Mouse (Mus musculus): ENCODE data around the gene Atg10. TPM values are rescaled to one million over a fixed set of nuclear protein-coding genes. Genes with fewer than 3 reads are reported as not detected.

Atg10 gene
- total and polyA plus RNA-seq, 3 experiments, result 2.0 to 4.3 TPM; not detected in 1

- Histone ChIP-seq H3K27ac (ENCODE audit: control insufficient read depth, low read depth, low read length) (no peak overlapping the region), H3K27me3 (ENCODE audit: control insufficient read depth in 1 of 2, insufficient read depth in 2 of 2, low read length in 2 of 2) (no peaks in the 10 kb centered on the region), H3K4me1 (ENCODE audit: control insufficient read depth in 1 of 2, insufficient read depth in 2 of 2, low read length in 2 of 2) (no peaks in the 10 kb centered on the region), H3K4me3 (ENCODE audit: control insufficient read depth in 1 of 2, insufficient read depth in 1 of 2, low read depth in 2 of 2, low read length in 2 of 2) (no peak overlapping the region), H3K79me2 (ENCODE audit: control insufficient read depth, insufficient read depth, low read length, poor library complexity) (no peaks in the 10 kb centered on the region), H3K9ac (ENCODE audit: control insufficient read depth, low read depth, low read length, poor library complexity, severe bottlenecking) (no peak overlapping the region), H3K9me3 (replicated peaks; ENCODE audit: insufficient read depth, low read length) (no peaks in the 10 kb centered on the region), H3K36me3 (ENCODE audit: control insufficient read depth in 1 of 2, insufficient read depth in 2 of 2, low read length in 2 of 2) (no peaks in the 10 kb centered on the region)
- TF ChIP-seq E2F4 (IDR thresholded peaks at IDR 0.05; ENCODE audit: borderline replicate concordance, low read depth, low read length) (no peak), NRF1 (IDR thresholded peaks at IDR 0.05; ENCODE audit: insufficient read depth, low read depth, low read length, poor library complexity, severe bottlenecking) (no peak), GABPA (IDR thresholded peaks at IDR 0.05; ENCODE audit: low read depth, low read length) (no peak), MXI1 (IDR thresholded peaks at IDR 0.05; ENCODE audit: low read depth, low read length) (no peak), RAD21 (IDR thresholded peaks at IDR 0.05; ENCODE audit: low read depth, low read length) (no peak), EP300 (IDR thresholded peaks at IDR 0.05; ENCODE audit: low read depth in 1 of 2, low read length in 2 of 2) (no peak), HCFC1 (IDR thresholded peaks at IDR 0.05; ENCODE audit: low read depth, low read length) (no peak), ZNF384 (IDR thresholded peaks at IDR 0.05; ENCODE audit: low read depth, low read length) (no peak)
- no peak for DNase-seq (ENCODE audit: low read depth, low spot score)
Observed at GRCm38 (mm10) chr13:90890111-90890510, 333.7 kb downstream of the Atg10 start.

DNA sequence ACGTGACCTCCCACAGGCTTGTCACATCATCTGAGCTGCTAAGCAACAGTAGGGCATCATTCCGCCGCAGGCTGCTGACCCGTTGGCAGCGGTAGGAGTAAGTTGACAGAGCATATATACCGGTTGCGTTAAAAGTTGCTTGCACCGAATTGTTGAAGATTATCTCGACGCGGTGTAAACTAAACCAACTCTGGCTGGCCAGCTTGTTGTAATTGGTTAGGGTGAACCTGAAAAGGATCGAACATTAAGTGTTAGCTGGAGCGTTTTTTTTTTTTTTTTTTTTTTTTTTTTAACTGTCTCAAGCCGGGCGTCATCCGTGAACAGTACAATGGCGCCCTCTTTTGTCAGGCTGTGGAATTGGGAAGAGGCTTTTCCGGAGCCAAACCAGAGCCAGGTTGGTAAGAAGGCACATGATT lies 337.2 kb downstream of the Atg10 start:
- Histone ChIP-seq H3K79me2 (ENCODE audit: control insufficient read depth, insufficient read depth, low read length, poor library complexity) (no peaks in the 10 kb centered on the region), H3K9me3 (replicated peaks; ENCODE audit: insufficient read depth, low read length) (no peaks in the 10 kb centered on the region), H3K4me1 (ENCODE audit: control insufficient read depth in 1 of 2, insufficient read depth in 2 of 2, low read length in 2 of 2) (0 out of 4 replicates have a peak, but pooled peaks cover 0 to 3% of the 10 kb centered on the region in 2 experiments), H3K4me3 (ENCODE audit: control insufficient read depth in 1 of 2, insufficient read depth in 1 of 2, low read depth in 2 of 2, low read length in 2 of 2) (peak overlapping the region; percentile 44 to 55), H3K9ac (ENCODE audit: control insufficient read depth, low read depth, low read length, poor library complexity, severe bottlenecking) (0 out of 2 replicates have a peak overlapping the region, but pooled peaks have one; percentile 23), H3K27ac (ENCODE audit: control insufficient read depth, low read depth, low read length) (no peak overlapping the region), H3K27me3 (ENCODE audit: control insufficient read depth in 1 of 2, insufficient read depth in 2 of 2, low read length in 2 of 2) (no peaks in the 10 kb centered on the region), H3K36me3 (ENCODE audit: control insufficient read depth in 1 of 2, insufficient read depth in 2 of 2, low read length in 2 of 2) (no peaks in the 10 kb centered on the region; a peak in 1 of 4 replicates)
- DNase-seq (ENCODE audit: low read depth, low spot score), result peak; percentile 70
- TF ChIP-seq SMC3 (IDR thresholded peaks at IDR 0.05; ENCODE audit: low read depth, low read length), result peak; percentile 76
- no peak for TF ChIP-seq ELF1 (IDR thresholded peaks at IDR 0.05; ENCODE audit: low read depth, low read length)
- TF ChIP-seq GATA1 (IDR thresholded peaks at IDR 0.05; ENCODE audit: low read depth, low read length), result no peak
- TF ChIP-seq ZKSCAN1 (IDR thresholded peaks at IDR 0.05; ENCODE audit: low read depth, low read length), result peak; percentile 82
- peak; percentile 27; the same call in 1 of the 2 replicates for TF ChIP-seq TCF12 (IDR thresholded peaks at IDR 0.05; ENCODE audit: low read depth, low read length)
- TF ChIP-seq CTCF (IDR thresholded peaks at IDR 0.05 in 2 of 3, conservative IDR thresholded peaks at IDR 0.05 in 1 of 3; ENCODE audit: control insufficient read depth in 1 of 3, insufficient read depth in 1 of 3, low read depth in 2 of 3, low read length in 3 of 3, poor library complexity in 1 of 3, severe bottlenecking in 1 of 3), result peak; percentile 72 to 80 (median 78)
- no peak for TF ChIP-seq POLR2AphosphoS5 (IDR thresholded peaks at IDR 0.05; ENCODE audit: borderline replicate concordance, low read depth, low read length)
- peak; percentile 81 for TF ChIP-seq ZC3H11A (IDR thresholded peaks at IDR 0.05; ENCODE audit: low read depth, low read length)
- no peak for TF ChIP-seq CHD1 (IDR thresholded peaks at IDR 0.05; ENCODE audit: low read depth, low read length)
- TF ChIP-seq ZNF384 (IDR thresholded peaks at IDR 0.05; ENCODE audit: low read depth, low read length), result peak; percentile 95
- TF ChIP-seq MXI1 (IDR thresholded peaks at IDR 0.05; ENCODE audit: low read depth, low read length), result no peak
- TF ChIP-seq RAD21 (IDR thresholded peaks at IDR 0.05; ENCODE audit: low read depth, low read length), result peak; percentile 92

All from MEL (cell line).